Mouse (Mus musculus): Measurements from ENCODE around the gene Metap1d.

The Metap1d gene
- long read RNA-seq, experiment 1, transcript Metap1d-201 (10 exons, 1,321 nt), result major isoform, 15 of 25 reads
- long read RNA-seq, experiment 1, partial matches to known transcripts, result 2 of 25 reads
- long read RNA-seq, experiment 1, other reads (novel, unspliced or antisense), result 7 of 25 reads
- long read RNA-seq, experiment 2, transcript Metap1d-201 (10 exons, 1,321 nt), result major isoform, 23 of 41 reads
- long read RNA-seq, experiment 2, partial matches to known transcripts, result 6 of 41 reads
- long read RNA-seq, experiment 2, other reads (novel, unspliced or antisense), result 11 of 41 reads

DNA sequence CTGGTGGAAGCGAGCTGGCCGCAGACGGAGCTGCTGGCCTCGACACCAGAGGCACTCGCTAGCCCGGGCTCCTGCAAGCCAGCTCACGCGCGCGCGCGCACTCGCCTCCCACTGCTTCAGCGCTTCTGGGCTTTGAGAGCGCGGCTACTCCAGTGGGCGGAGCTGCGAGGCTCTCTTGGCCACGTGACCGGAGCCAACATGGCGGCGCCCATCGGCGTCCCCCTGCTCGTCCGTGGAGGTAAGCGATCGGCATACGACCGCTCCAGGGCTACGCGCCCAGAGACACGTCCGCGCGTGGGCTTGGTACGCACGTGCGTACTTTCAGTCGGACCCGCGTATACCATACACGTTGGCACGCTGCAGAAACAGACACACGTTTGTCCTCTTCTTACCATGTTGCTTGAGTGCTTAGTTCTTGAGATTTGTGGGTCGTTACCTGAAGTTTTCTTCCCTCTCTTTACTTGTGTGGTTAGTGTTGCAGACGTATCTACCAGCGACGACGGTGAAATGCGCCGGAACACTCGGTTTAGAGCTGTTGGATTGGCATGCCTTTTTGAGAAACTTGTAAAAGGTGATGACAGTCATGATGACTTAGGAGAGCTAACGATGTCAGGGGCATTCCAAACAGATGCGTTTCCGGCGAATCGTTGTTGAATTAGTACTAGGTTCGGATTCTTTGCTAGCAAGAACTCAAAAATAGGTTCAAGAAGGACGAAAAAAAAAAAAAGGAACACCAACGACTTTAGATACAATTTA is at the start of gene Metap1d:
Gene Metap1d (plus strand): TSS at position 116 of the 756 bp plus-strand sequence.
- intact Hi-C loops (cut with DNase I), result loop anchor here (5.0 kb wide), 1 partner anchor 94 kb away; the partner anchor contains the start of gene Dlx2

DNA sequence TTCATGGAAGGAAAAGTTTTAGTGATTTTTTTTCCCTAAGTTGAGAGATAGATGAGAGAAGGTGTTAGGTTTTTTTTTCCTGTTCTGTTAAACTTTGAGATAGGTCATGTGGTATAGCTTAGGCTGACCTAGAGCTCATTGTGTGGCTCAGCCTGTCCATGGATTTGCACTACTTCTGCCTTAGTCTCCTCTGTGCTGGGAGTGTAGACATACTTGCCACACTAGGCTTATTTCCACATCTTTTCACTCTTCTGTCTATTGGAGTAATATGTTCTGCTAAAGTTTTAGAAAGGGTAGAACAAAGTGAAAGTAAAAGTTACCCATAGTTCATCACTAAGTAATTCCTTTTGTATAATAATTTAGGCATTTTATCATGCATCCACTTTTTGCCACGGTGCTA is 47.5 kb upstream of the Metap1d start:
- intact Hi-C loops (cut with DNase I), result no loop called here

GRCm38 (mm10) chr2:71418760-71419280 is 34.3 kb upstream of the Metap1d start:
- intact Hi-C loops (cut with DNase I), result no loop called here

DNA sequence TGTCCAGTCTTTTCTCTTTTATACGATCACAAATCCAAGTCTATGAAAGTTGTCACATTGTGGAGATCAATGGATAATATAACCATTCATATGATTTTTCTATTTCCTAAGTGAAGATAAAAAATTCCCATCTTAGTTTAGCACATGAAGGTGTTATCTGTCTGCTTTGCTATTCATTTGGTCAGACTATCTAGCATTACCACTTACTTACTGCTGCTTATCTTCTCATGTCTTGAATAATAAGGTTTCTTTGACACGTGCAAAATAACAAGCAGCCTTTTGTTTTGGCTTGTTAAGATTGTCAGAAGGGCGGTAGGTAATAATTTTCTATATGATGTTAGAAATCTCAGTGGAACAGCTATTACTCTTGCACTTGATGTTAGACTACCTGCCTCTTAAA is 33.7 kb upstream of the Metap1d start:
- intact Hi-C loops (cut with DNase I), result no loop called here

- intact Hi-C loops (cut with DNase I), result no loop called here
Observed at GRCm38 (mm10) chr2:71420895-71421425, 32.1 kb upstream of the Metap1d start.

DNA sequence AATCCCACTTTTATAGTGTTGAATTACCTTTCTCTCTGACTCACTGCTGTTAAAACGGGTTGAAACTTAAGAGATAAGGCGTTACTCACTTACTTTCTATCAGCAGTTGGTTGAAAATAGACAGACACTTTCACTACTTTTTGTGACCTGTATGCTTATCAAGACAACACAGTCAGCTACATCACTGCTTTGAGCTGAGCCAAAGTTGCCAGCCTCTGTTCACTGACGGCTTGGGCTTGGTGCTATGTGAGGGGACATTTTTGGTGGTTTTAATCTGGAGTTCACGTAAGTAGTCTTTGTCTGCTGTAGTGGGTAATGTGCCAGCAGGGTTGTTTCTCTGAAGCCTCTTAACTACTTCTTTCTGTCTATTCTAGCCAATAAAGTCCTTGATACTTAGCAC is 28.5 kb upstream of the Metap1d start:
- intact Hi-C loops (cut with DNase I), result no loop called here

DNA sequence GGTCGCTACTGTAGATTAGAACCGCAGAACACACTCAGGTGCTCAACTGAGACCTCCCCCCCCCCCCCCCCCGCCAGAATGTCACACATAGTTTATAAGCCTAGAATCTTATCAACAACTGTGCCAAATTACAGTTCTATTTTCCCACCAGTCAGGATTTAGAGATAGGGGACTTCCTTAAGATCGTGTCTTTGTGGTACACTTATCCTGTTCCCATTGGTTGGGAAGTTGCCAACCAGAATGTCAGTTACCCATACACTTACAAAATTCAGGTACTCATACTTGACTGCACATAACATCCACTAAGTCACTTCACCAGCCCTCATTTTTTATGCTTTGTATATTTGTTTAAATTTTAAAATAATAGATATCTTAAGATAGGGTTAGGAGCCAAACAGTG is 17.6 kb upstream of the Metap1d start:
- intact Hi-C loops (cut with DNase I), result no loop called here

GRCm38 (mm10) chr2:71443376-71443775 is 9.7 kb upstream of the Metap1d start:
- intact Hi-C loops (cut with DNase I), result no loop called here

DNA sequence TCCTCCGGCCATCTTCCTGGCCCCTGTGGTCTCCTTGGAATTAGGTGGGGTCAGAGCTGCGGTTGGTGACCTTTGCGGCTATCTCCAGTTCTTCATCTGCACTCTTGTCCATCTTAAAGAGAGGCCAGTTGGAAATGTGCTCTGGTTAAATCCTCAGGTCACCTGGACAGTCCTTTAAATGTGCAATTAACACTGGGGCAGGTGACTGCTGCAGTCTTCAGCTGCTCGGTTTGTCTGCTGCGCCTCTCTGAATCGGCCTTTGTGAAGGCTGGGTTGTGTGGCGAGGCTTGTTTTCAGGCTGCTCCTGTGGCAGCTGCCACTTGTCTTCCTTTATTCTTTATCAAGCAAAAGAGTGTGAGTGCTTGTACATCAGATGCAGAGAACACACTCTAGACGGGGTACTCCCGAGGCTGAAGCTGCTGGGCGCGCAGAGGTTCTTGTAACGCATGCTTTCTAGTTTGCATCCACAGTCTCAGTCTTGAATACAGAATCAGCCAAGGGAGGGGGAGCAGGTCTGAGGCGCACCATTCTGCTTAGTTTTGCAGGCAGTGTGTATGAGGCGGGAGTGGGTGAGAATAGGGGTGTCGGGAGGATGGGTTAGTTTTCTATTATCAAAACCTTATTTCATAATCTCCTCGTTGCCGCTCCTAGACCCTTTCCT is 7.4 kb upstream of the Metap1d start:
- intact Hi-C loops (cut with DNase I), result no loop called here

- intact Hi-C loops (cut with DNase I), result loop anchor here (5.0 kb wide), 1 partner anchor 98 kb away; the partner anchor contains the start of gene Dlx2
Observed at GRCm38 (mm10) chr2:71449604-71450003, 3.5 kb upstream of the Metap1d start.

DNA sequence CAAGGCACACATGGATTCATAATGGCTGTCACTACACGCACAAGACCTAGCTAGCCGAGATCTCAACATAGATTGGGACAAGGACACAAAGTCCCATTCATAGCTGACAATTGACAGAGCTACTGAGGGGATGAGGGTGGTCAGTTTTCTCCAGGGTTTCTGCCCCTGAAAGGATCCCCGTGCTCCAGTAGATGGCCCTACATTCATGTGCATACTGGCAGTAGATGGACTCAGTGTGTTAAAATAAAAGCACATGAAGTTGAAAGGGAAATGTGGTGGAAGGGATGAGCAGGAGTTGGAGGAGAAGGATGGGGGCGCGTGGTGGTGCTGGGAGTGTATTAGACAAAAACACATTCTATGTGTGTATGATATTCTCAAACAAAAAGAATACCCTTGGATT is 1.3 kb upstream of the Metap1d start:
- intact Hi-C loops (cut with DNase I), result loop anchor here (5.0 kb wide), 1 partner anchor 96 kb away; the partner anchor contains the start of gene Dlx2

DNA sequence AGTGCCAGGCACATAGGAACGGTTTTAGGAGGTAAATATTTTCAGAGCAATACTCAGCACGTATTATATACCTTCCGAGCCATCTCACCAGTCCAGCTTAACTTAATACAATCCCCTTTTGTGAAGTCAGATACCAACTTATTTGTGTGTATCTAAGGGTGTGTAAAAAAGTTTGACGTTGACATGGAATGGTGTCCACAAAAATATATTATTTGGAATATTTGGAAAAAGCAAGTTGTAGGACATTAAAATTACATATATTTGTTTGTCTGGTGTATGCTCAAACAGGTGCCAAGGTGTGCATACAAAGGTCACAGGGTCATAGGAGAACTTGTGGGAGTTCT is 813 bp downstream of the Metap1d start:
- intact Hi-C loops (cut with DNase I), result loop anchor here (5.0 kb wide), 1 partner anchor 93 kb away; the partner anchor contains the start of gene Dlx2

DNA sequence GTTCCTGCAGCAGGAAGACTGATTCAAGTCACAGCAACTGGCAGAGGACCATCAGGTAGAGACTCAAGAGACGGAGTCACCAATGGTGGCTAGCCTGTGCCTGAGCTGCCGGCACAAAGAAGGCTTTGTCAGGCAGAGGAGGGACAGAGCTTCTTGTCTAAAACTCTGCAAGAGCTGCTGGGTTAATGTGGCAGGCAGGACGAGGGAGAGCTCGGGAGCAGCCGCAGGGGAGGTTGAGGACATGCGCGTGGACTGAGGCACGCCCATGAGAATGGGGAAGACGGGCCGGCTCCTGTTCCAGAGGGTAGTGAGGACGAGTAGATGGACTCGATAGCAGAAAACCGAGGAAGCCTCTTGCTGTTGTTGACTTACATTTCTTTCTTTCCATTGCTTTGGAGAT is 5.5 kb downstream of the Metap1d start:
- intact Hi-C loops (cut with DNase I), result no loop called here

DNA sequence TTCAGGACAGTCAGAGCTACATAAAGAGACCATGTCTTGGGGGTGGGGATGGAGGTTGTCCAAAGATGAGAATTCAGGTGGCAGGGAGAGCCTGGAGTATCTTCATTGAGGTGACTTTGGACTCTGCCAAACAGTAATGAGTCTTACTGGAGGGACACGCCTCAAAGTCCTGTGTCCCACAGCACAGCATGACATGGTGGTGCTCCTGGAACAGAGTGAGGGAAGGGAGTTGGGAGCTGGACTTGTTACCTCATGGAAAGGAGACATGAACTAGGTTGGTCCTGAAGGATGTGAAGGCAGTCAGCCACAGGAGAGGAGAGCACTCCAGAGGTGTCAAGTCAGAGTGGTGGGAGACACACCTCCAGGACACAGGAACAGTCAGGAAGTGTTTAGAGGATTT is 6.6 kb downstream of the Metap1d start:
- intact Hi-C loops (cut with DNase I), result no loop called here

DNA sequence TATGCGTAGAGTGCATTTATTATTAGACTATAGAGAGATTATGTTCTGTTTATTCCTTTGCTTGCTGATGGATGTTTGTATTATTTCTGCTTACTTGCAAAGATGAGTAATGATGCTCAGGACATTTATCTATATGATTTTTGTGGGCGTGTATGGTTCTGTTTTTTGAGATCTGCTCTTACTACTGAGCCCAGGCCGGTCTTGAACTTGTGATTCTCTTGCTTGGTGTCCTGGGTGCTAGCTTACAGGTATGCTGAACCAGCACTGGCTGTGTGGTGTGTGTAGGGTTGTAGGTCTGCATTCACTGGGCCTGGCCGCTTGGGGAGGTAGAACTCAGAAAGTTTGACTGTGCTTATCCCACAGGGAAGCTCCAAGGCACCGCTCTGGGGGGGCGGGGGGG is 8.1 kb downstream of the Metap1d start:
- intact Hi-C loops (cut with DNase I), result no loop called here

DNA sequence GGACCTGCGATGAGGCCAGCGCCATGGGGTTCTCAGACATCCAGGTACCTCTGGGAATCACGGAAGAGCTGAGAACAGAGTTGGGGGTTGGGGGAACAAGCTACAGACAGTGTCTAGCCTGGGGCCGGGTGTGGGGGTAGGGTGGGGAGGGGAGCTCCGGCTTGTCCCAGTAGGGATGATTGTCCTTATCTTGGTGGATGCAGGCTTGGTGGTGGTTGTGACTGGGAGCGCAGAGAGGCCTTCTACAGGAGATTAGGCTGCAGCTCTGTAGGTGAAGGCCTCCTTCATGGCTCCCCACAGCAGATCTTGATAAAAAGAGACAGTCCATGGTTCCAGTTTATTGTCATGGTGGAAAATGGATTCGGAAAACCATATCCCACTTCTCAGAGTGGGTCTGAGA is 8.5 kb downstream of the Metap1d start:
- intact Hi-C loops (cut with DNase I), result no loop called here

DNA sequence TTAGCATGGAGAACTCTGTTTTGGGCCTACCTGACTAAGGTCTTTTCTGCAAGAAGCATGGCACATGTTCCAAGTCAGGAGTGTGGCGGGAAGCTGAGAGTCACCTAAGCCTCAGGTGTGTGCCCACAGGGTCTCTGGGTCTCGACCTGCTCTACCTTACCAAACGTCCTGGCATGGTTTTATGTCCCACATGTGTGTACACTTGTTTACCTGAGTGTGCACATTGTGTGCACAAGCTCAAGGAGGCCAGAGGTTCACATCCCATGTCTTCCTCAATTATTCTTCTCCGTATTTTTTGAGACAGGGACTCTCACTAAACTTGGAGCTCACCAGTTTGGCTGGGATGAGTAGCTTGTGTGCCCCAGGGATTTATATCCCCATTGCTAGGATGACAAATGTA is 9.0 kb downstream of the Metap1d start:
- intact Hi-C loops (cut with DNase I), result no loop called here

- intact Hi-C loops (cut with DNase I), result no loop called here
Observed at GRCm38 (mm10) chr2:71462553-71462952, 9.5 kb downstream of the Metap1d start.

DNA sequence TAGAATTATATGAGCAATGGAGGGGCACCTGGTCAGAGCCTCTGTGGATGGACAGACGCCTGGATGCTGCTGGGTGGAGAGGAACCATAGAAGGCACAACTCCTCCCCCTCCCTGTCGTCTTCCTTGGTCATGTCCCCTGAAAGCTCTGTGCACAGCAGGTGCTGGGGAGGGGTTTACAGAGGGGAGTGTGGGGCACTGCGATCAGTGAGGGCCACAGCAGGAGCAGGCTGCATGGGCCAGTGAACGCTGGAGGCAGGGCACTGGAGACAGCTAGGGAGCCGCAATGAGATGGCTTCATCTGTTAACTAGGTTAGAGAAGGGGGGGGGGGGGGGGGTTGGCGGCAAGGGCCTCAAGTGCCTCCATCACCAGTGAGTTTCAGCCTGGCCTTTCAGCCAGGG is 13.0 kb downstream of the Metap1d start:
- intact Hi-C loops (cut with DNase I), result no loop called here

DNA sequence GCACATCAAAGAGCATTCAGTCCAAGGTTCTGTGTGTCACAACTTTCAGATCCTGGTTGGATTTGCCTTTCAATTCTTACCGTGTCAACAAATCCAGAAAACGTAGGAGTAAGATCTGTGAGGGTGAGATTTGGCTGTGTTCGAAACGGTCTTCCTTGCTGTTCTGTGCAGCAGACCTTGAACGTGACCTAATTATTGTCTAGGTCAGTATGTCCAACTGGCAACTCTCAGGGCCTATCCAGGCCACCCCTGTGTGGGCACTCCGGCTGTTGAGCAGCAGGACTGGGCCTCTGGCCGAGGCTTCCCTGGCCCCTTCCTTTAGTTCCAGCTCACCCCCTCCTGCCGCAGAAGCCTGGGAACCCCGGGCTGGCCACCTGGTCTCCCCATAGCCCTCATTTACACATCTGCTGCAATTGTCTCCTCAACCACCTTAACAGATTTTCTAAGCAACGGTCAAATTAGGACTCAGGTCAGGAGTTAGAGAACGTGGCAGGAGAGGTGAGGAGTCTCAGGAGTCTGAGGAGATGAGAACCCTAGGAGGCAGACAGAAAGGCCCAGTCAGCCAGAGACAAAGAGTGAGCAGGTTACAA is 13.9 kb downstream of the Metap1d start:
- intact Hi-C loops (cut with DNase I), result no loop called here

- intact Hi-C loops (cut with DNase I), result no loop called here
Observed at GRCm38 (mm10) chr2:71471094-71471493, 18.0 kb downstream of the Metap1d start.
